Mouse (Mus musculus) heart, postnatal 36 days (tissue): ENCODE results near the gene Mta3. TPM values are rescaled to one million over a fixed set of nuclear protein-coding genes. Genes with fewer than 3 reads are reported as not detected.
"Not testable (repeated sequence)": the region's sequence is repeated elsewhere in the genome, so short reads cannot be mapped to it uniquely, and the experiment has no call there.

Source experiments
- DNase-seq, 2 experiments: peaks; one replicate each; pipeline ENCODE4 v3.0.0; 2021 to 2022
- intact Hi-C: fragments of 180-260 bp; cut with DNase I; formaldehyde crosslinking; loops from one replicate; pipeline ENCODE4 v1.15.1; 2025
- total RNA-seq, 2 experiments: library from RNA; stranded (reverse); gene quantifications; 2 replicates each; pipeline ENCODE4 v1.2.3; 2021

Mta3 gene
- total RNA-seq, 2 experiments from 2014 or later = 22.2 to 22.4 TPM

DNA sequence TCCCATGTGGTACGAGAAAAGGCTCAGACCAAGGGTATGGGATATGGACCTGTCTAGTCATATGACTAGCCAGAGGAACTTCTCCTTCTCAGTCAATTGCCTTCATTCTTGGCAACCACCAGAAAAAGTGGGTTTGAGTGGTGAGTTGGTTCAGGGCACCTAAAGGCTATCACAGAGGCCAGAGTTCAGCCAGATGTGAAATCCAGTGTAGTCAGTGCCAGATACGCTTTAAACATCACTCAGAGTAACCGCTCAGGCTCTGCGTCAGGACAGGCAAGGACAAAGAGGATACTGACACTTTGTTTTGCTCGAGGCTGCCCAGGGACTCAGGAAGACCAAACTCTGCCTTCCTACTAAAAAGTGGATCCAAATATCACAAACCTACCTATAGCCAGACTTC, 135.0 kb downstream of the Mta3 start:
- intact Hi-C loops = no loop called here
- DNase-seq = no peak

DNA sequence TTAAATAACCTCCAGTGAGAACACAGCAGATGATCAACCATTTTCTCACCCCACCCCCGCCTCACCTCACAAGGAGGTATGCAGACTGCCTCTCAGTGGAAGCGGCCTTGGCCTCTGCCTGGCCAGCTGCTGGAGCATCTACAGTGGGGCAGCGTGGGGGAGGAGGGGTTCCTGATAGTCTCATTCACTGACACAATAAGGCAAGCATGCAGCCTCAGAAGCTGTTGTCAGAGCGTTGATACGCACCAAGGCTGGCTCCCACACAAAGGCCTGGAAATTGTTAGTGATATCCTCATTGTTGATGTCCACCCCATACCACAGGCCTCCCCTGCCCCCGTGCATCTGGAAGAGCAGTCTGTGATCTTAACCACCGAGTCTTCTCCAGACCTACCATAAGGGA, 137.8 kb downstream of the Mta3 start:
- intact Hi-C loops = no loop called here
- DNase-seq = no peak

DNA sequence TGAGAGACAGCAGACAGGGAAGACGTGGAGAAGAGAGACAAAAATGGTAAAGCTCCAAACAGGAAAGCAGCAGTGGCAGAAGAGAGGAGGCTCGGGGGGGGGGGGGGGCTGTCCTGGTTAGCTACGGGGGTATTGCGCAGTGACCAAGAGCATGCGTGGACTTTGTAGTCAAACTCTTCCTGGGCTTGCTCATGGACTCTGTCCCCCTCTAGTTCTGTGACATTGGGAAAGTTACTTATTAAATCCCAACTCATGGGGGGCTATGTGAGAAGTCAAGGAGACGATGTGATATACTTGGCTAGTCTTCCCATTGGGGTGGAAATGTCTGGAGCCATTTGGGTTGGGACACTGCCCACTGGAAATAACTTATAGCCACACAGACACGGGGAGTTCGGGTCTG, 139.6 kb downstream of the Mta3 start:
- intact Hi-C loops = loop anchor here (5.0 kb wide), 1 partner anchor 153 kb away; no protein-coding TSS in a partner anchor

DNA sequence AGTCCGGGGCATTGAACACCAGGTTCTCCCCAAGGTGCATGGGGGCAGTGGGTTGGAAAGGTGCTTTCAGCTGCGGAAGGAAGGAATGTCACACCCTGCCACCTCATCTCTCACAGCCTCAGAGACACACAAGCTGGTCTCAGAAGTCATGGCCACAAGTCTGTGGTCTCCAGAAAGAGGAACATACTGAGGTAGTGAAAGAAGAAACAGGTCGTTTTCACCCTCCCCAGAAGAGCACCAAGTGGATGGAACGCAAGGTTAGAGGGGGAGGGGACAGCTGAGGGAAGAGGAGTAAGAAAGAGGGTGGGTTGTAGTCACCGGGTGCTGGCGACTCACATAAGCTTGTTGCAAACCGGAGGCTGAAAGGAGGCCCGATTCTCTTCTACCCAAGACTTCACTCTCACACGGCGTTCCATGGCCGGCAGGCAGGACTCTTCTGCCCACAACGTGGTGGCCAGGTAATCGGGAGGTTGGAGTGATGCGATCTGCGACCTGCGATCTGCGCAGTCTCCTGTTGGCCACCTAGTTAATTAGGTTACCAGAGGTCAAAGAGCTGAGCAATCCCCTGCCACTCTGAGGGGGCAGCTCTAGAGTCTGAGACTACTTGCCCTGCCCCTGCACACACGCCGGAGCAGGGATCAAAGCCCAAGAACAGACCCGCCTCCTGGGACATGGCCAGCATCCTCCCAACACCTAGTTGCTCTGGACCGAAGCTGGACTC, 140.5 kb downstream of the Mta3 start:
- intact Hi-C loops = loop anchor here (5.0 kb wide), 1 partner anchor 154 kb away; no protein-coding TSS in a partner anchor
- DNase-seq = no peak

More for the DNA sequence above, 139.6 kb downstream of the Mta3 start:
- DNase-seq = no peak

DNA sequence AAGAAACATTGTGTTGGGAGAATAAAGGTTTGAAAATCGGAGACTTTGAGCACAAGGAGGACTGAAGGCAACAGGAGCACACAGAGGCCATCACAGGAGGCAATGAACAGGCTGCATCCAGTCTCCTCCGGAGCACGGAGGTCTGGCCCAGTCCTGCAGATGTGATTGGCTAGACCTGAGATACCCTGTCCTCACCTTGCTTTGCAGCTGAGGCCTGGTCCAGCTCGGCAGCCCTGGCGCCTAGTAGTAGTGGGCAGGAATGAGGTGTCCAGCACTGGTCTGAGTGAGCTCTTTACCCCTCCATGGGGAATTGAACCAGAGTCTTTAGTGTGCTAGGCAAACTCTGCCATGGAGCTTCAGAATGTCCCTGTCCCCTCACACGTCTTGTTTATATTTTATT, 141.1 kb downstream of the Mta3 start:
- intact Hi-C loops = loop anchor here (5.0 kb wide), 1 partner anchor 155 kb away; no protein-coding TSS in a partner anchor
- no peak for DNase-seq

DNA sequence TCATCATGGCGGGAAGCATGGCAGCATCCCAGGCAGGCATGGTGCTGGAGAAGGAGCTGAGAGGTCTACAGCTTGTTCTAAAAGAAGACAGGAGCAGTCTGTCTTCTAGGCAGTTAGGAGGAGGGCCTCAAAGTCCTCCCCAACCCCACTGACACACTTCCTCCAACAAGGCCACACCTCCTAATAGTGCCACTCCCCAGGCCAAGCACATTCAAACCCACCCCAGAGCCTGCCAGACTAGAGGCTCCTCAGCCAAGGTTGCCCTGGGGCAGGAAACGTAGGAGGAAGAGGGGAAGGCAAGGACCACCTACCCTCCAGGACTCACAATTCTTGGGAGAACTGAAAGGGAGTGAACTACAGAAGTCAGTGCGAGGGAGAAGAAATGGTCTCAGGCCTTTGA, 141.9 kb downstream of the Mta3 start, which contains the start of gene Haao:
TSS of gene Haao (minus strand) at position 149 of the 400 bp plus-strand sequence.
- no peak for DNase-seq
- intact Hi-C loops = loop anchor here (5.0 kb wide), 1 partner anchor 156 kb away; no protein-coding TSS in a partner anchor

DNA sequence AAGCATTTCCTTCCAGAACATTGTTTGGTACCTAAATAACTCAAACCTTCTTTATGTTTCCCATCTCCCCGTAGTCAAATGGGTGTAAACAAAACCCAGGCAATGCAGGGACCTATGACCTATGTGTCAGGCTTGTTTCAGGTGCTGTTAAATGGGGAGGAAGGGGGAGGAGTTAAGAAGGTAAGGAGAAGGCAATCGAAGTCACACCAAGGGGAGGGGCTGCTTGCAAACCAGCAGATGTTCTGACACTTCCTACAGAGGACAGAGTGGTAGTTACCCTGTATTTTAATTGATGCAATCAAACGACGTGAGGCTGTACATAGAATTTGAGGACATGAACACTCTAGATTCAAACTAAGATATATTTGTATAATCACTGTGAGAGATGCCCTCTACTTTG, 142.5 kb downstream of the Mta3 start:
- intact Hi-C loops = loop anchor here (5.0 kb wide), 1 partner anchor 156 kb away; no protein-coding TSS in a partner anchor
- no peak for DNase-seq

DNA sequence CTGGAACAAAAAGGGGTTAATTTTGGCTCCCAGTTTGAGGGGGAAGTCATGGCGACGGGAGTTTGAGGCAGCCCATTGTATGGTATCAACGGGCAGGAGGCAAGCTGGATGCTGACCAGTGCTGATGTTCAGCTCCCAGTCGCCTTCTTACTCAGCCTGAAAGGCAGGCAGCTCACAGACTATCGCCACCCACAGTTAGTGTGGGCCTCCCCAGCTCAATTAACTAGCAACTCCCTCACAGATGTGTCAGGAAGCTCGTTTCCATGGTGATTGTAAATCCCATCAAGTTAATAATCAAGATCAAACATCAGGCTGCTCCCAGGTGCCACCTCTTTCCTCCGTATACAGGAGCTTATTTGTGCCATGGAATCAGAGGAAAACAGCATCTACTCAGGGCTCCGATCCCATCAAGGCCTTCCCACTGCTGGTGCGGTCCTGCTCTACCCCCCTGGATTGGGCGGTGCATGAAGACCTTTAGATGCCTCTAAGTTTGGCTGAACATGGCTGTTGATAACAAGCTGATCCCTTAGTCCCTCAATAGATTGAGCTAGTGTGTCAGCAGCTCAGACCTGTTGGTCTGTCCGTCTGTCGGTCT, 143.2 kb downstream of the Mta3 start:
- intact Hi-C loops = loop anchor here (5.0 kb wide), 1 partner anchor 157 kb away; no protein-coding TSS in a partner anchor

DNA sequence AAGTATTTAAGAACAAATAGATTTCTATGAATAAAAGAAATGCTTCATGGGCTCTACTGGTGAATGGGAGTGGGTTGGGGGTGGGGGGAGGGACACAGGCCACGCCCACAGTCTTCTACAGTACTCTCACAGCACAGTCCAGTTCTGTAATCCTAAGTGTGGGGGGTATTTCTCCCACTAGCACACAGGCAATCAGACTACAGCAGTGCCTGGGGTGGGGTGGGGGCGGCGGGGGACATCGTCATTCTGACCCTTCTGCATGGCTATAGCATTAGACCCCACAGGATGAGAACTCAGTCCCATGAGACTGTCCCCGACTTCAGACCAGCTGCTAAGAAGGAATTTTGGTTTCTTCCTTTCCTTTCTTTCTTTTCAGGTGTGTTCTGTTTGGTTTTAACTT, 143.8 kb downstream of the Mta3 start:
- intact Hi-C loops = loop anchor here (2.0 to 5.0 kb wide), 4 partner anchors 157 to 577 kb away; partner anchors contain the start of gene Kcng3
- DNase-seq = no peak

More for the DNA sequence above, 143.2 kb downstream of the Mta3 start:
- DNase-seq = no peak

DNA sequence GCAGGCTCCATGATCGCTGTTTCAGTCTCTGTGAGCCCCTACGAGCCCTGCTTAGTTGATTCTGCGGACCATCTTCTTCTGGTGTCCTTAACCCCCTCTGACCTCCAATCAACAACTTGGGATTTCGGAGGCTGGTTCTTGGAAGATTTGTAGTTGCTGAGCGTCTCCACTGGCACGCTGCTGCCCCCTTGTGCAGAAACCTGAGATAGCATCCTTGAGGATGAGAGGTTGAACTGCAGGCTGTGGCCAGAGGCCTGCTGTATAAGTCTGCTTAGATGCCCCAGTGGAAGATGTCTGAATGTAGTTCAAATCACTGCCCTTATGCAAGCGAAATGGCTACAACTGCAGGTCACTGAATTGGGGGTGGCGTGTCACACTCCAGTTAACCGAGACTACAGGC, 144.5 kb downstream of the Mta3 start:
- peak; percentile 89 to 95 for DNase-seq
- intact Hi-C loops = loop anchor here (2.0 to 5.0 kb wide), 3 partner anchors 218 to 578 kb away; partner anchors contain the start of gene Kcng3

DNA sequence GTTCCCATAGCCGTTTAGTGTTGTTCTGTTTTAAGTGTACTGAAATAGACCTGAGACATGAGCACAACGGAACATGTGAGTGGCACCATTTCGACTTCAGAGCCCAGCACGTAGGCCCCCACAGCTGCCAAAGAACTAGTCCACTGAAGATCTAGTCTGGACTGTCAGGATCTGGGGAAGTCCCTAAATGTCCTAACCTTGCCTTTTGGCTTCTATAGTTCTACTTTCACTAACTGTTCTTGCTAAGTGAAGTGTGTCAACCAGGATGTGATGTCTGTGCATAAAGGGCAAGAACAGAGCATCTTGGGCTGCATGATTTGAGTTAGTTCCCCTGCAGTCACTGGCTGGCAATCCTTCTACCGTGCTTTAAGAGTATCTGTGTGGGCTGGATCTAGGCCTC, 144.9 kb downstream of the Mta3 start:
- intact Hi-C loops = loop anchor here (2.0 to 5.0 kb wide), 3 partner anchors 219 to 578 kb away; partner anchors contain the start of gene Kcng3
- DNase-seq = no peak

DNA sequence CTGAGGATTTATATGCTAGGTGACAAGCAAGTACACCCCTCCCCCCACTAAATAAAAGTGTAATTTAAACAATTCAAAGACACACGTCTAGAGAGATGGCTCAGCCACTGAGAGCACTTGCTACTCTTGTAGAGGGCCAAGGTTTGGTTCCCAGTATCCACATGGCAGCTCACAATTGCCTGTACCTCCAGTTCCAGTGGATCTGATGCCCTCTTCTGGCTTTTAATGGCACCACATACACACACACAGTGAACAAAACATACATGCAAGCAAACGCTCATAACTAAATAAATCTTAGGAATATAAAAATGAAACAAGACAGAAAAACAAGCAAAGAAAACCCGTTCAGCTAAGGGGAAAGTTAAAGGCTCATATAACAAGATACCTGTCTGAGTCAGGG, 147.9 kb downstream of the Mta3 start:
- intact Hi-C loops = loop anchor here (5.0 kb wide), 2 partner anchors 222 to 292 kb away; partner anchors contain the start of gene Kcng3

DNA sequence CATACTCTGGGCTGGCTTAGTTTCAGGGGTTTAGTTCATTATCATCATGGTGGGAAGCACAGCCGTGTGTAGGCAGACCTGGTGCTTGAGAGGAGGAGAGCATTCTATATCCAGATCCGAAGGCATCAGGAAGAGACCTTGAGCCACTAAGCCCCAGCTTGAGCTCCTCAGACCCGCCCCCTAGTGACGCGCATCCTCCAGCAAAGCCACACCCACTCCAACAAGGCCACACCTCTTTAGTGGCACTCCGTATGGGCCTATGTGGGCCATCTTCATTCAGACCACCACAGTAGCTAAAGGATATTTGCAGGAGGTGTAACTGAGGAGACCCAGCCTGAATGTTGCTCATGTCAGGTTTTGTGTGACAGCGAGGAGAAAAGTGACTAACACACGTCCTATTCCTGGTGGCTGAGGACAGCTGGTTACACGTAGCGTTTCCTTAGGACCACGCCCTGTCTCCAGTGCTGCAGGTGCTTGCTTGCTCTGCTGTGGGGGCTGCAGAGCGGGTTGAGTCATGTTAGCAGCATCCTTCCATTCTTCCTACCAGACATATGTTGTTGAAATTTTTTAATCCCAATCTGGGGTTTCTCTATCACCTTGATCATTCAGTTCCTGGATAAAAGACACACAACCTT, 148.4 kb downstream of the Mta3 start:
- no peak for DNase-seq
- intact Hi-C loops = loop anchor here (5.0 kb wide), 2 partner anchors 222 to 292 kb away; partner anchors contain the start of gene Kcng3

More for the DNA sequence above, 147.9 kb downstream of the Mta3 start:
- no peak for DNase-seq

DNA sequence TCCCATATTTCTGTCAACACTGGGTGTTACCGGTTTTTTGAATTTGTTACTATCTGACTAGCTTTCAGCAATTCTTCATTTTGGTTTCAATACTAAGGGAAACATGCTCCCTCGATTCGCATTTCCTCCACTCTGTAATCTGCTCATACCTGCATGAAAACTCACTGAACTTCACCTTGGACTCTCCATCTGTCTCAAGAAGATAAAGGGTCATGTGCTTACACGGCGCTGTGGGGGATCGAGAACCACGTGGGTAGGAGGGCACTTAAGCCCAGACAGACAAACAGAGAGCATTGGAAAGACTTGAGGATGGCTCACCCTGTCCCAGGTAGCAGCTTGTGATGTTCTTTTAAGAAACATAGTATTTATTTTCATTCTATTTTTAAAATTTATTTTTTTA, 152.4 kb downstream of the Mta3 start:
- no peak for DNase-seq
- intact Hi-C loops = no loop called here

DNA sequence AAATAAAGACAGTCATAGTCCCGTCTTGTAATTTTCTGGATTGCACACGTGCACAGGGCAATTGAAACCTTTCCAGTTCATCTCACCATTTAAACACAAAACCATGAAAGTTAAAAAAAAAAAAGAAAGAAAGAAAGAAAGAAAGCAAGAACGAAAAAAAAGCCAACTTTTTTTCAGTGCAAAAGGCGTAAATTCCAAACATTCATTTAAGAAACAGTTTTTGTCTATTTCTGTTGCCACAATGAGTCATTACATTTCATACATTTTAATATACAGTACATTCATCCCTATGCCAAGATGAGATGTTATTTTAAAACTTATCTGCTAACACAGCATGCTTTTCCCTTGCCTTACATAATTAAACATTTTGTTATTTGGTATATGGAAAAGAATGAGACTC, 153.7 kb downstream of the Mta3 start:
- intact Hi-C loops = no loop called here
- no peak for DNase-seq

DNA sequence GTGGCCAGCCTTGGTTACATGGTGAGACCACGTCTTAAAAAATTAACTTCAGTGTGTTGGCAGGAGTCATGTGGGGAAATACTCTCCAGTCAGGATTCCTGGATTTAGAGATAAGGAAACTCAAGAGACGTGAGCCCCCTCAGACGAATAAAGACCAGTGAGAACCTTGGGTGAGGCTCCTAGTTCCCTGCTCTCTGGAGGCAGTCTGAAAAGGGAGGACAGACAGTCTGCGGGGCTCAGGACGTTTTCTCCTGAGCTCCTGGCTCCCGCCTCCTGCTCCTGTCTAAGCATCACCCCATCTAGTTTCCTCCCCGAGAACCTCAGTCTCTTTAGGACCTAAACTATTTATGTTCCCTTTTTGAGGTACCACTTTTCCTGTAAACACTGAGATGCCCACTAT, 154.3 kb downstream of the Mta3 start:
- DNase-seq = no peak
- intact Hi-C loops = no loop called here

DNA sequence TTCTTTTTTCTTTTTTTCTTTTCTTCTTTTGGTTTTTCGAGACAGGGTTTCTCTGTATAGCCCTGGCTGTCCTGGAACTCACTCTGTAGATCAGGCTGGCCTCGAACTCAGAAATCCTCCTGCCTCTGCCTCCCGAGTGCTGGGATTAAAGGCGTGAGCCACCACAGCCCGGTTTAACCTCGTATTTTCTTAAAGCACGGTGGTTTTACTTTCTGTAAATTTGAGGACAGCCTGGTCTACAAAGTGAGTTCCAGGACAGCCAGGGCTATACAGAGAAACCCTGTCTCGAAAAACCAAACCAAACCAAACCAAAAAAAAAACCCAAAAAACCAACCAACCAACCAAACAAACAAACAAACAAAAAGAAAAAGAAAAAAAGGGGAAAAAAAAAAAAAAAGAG, 155.0 kb downstream of the Mta3 start:
- DNase-seq, intact Hi-C loops: not testable (repeated sequence)

DNA sequence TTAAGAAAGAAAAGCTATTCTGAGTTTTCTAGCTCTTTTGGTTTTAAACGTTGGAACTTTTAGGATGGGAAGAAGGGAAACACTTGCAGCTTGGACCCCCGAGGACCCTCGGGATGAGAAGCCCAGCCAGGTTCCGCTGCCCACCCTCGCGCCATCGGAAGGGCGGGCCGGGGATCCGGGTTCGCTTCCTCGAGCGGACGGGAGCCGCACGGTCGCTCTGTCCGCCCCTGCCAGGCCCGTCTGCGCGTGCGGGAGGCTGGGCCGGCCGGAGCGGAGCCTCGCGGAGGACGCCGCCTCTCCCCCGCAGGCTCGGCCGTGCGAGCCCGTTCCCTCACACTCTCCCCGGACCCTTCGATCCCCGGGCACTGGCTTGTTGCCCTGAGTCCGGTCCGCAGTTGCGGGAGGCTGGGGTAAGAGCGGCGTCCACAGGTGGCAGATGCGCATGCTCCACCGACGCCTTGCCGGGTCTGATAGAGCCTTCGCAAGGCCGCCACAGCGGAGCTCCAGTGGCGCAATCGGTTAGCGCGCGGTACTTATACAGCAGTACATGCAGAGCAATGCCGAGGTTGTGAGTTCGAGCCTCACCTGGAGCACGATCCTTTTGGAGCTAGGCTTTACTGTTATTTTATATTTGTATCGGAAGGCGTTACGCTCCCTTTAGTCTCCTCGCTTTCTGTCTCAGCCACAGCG, 155.6 kb downstream of the Mta3 start:
- peak; percentile 99 for DNase-seq
- intact Hi-C loops = no loop called here

DNA sequence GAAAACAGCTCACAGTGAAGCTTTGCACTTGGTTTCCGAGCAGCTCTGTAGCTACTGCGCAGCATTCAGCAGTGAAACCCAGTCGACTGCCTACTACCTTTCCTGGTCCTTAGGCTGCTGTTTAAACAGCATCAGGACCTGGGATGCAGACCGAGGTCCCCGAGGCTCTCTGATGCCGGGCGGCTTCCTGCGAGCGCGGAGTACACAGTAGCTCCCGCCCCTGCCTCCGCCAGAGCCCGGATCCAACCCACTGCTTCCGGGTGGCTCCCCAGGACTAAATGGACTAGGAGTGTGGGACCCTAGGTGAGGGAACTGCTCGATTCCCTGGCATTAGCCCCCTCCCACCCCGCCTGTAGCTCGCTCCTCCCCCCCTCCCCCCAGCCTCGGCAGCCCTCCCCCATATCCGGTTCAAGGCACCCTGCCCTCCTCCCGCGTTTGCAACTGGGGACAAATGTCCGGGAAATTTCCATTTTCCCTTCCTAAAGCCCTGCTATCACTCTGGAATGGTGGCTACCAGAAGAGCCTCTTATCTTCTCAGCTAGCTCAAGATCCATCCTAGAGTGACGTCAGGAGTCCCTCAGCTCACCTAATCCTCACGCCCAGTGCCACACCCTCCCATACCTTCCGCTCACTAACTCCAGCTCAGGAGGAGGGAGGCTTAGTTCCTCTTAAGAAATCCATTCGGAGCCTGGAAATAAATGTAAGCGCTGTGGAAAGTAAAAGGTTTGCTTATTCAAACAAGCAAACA, 156.3 kb downstream of the Mta3 start:
- peak; percentile 72 to 80 for DNase-seq
- intact Hi-C loops = no loop called here

DNA sequence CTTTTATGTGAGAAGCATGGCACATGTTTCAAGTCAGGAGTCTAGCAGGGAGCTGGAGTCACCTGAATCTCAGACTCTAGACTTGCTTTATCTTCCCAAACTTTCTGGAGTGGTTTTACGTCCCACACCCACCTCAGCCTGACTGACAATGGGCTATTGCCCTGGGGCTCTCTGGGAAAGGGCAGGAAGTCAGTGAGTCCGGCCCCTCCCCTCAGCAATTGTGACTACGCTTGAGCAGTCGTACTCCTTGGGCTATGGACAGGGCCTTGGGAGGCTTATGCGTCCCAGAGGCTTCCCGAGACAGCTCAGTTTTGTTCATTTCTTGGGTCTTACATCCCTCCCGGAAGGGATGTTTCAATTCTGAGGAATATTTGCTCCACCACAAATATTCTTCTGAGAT, 159.4 kb downstream of the Mta3 start:
- DNase-seq = no peak
- intact Hi-C loops = no loop called here
